Mouse (Mus musculus): ENCODE data around the gene Hif3a. TPM values are rescaled to one million over a fixed set of nuclear protein-coding genes. Genes with fewer than 3 reads are reported as not detected.

The Hif3a gene
- polyA plus RNA-seq, 1 experiment, result 1.7 TPM

DNA sequence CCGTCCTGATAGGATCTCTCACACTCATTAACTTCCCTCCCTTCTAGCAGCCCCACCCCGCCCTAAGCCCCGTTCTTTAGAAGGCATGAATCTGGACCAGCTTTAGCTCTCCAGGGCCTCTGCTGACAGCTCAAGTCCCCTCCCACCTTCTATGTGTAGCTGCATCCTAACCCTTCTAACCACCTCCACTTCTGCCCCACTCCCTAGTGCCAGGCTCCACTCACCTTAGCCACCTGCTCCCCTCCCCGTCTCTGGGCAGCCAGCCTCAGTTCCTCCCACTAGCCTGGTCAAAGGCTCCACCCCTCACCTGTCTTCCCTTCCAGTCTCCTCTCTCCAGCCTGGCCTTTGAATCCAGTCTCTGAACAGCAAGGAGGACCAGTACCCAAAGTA lies 36.7 kb downstream of the Hif3a start:
- no peak for TF ChIP-seq CTCF (IDR thresholded peaks at IDR 0.05; ENCODE audit: insufficient read depth, low read length)
- WGBS, result 42% methylated on average over 4 of the region's 4 CpGs
- no peak for DNase-seq
- peaks cover 16% of the 10 kb centered on the region for H3K4me1 ChIP-seq (ENCODE audit: control insufficient read depth, insufficient read depth, low read length)
- no peak overlapping the region for H3K4me3 ChIP-seq (replicated peaks; ENCODE audit: extremely low read depth, low read depth, low read length)

DNA sequence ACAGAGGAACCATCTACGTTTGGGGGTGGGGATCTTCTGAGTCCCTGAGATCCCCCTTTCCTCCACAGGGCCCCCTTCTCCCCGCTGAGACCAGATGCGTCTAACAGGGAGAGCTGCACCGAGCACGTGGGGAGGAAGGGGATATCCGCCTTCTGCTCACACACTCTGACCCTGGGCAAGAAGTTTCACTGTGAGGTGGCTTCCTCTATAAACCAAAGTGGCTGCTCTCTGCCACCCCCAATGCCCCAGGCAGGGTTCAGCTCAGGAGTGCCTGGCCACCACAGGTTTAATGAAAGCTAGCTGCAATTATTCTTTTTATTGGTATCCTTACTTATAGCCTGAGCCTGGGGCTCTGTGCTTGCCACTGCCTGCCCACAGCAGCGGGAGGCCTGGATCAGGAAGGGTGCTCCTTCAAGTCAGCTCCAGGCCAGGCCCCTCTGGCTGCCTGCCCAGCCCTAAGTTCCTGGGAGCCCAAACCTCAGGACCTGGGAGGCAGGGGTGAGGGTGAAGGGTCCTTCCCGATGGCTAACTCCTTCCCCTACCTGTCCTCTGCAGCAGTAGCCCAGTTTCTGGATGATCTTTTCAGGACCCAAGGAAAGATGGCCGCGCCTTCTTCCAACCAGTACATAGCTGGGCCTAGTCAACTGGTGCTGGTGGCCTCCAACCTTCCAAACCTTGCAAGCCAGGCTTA lies 37.3 kb downstream of the Hif3a start:
- 38% methylated on average over 10 of the region's 10 CpGs for WGBS
- Histone ChIP-seq H3K4me1 (ENCODE audit: control insufficient read depth, insufficient read depth, low read length) (peaks cover 16% of the 10 kb centered on the region), H3K4me3 (replicated peaks; ENCODE audit: extremely low read depth, low read depth, low read length) (no peak overlapping the region)
- DNase-seq, result peak; percentile 30
- no peak for TF ChIP-seq POLR2A (IDR thresholded peaks at IDR 0.05; ENCODE audit: borderline replicate concordance, extremely low read depth, low read depth, low read length)
- TF ChIP-seq CTCF (IDR thresholded peaks at IDR 0.05; ENCODE audit: insufficient read depth, low read length), result no peak

DNA sequence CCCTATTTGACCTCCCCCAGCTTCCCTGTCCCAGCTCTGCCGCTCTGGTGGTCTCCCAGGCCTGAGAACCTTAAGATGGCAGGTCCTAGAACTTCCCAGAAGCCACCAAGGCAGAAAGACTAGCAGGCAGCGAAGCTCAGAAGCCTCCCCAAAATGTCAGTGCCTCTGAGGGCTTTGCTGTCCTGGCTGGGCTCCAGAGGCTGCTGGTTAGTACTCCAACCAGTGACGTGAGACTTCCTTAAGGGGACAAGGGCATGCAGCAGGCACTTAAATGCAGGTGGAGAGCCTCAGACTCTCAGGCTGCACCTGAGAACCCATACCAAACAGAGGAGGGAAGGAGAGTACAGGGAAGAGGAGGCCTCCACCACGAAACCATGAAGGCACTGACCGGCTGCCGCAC lies 38.1 kb downstream of the Hif3a start:
- peak; percentile 43; the same call in 1 of the 2 replicates for TF ChIP-seq POLR2A (IDR thresholded peaks at IDR 0.05; ENCODE audit: borderline replicate concordance, extremely low read depth, low read depth, low read length)
- no peak for TF ChIP-seq CTCF (IDR thresholded peaks at IDR 0.05; ENCODE audit: insufficient read depth, low read length)
- peaks cover 16% of the 10 kb centered on the region for H3K4me1 ChIP-seq (ENCODE audit: control insufficient read depth, insufficient read depth, low read length)
- peak; percentile 54 for DNase-seq
- no peak overlapping the region for H3K4me3 ChIP-seq (replicated peaks; ENCODE audit: extremely low read depth, low read depth, low read length)
- 46% methylated on average over 6 of the region's 6 CpGs for WGBS

DNA sequence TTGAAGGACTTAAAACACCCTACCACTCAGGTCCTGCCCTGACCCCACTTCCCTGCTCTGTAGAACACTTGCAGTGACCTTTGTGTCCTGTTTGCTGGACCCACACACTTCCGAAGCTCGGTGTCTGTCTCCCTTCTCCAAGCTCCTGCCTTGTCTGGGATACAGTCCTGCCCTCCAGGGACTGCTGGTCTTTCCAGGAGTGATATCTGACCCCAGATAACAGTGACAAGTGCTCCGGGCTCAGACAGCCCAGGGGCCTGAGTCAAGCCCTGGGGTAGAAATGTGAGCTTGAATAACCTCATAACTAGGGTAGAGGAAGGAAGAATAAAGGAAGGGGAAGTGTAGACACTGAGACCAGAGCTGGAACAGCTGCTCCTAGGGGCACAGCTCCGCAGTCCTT lies 38.5 kb downstream of the Hif3a start:
- peaks cover 16% of the 10 kb centered on the region for H3K4me1 ChIP-seq (ENCODE audit: control insufficient read depth, insufficient read depth, low read length)
- TF ChIP-seq CTCF (IDR thresholded peaks at IDR 0.05; ENCODE audit: insufficient read depth, low read length), result no peak
- no peak for TF ChIP-seq POLR2A (IDR thresholded peaks at IDR 0.05; ENCODE audit: borderline replicate concordance, extremely low read depth, low read depth, low read length)
- WGBS, result 30% methylated on average over 4 of the region's 4 CpGs
- H3K4me3 ChIP-seq (replicated peaks; ENCODE audit: extremely low read depth, low read depth, low read length), result no peak overlapping the region
- DNase-seq, result no peak

DNA sequence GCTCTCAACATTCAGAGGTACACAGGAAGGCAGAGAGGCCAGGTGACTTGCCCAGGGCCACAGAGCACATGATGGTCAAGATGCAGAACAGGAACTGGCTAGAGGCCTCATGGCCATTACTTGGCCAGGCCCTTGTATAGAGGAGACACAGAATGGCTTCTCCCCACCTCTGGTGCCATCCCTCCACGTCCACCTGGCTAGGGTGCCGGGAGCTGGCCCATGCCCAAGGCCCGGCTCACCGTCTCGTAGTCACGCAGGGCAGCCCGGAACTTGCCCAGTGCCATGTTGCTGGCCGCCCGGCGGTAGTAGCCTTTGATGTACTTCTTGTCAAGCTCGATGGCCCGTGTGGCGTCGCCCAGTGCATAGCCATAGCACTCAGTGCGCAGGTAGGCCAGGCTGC lies 40.1 kb downstream of the Hif3a start:
- no peak for DNase-seq
- Histone ChIP-seq H3K4me1 (ENCODE audit: control insufficient read depth, insufficient read depth, low read length) (peaks cover 19% of the 10 kb centered on the region), H3K4me3 (replicated peaks; ENCODE audit: extremely low read depth, low read depth, low read length) (no peak overlapping the region)
- WGBS, result 96% methylated on average over 15 of the region's 15 CpGs
- no peak for TF ChIP-seq POLR2A (IDR thresholded peaks at IDR 0.05; ENCODE audit: borderline replicate concordance, extremely low read depth, low read depth, low read length)
- no peak for TF ChIP-seq CTCF (IDR thresholded peaks at IDR 0.05; ENCODE audit: insufficient read depth, low read length)

DNA sequence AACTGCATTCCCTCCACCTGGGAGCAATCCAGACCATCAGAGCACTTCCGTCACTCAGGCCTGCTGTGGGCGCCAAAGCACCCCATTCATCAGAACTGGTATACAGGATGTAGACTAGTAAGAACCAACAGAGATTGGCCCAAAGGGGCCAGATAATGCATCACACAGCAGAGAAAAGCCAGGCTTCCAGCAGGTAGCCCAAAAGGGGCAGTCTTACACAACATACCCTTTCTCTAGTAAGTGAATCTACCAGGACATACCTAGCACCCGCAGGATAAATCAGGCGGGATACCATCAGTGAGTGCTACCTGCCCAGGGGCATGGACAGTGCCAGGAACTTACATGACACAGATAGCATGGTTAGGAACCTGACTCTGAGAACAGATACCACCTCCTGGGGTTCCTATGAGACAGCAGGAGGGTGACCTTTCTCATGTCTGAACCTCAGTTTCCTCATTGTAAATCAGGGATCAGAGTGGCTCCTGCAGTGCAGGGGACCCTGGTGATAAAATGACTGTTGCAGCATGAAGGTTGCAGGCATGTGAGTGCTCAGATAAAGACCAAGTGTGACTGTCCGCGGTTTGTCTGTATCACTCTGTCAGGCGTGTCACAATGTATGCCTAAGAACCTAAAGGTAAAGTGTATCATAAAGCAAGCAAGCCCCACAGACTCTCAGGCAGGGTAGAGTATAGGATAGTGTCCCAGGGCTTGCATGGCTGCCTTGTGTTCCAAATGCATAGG lies 42.6 kb downstream of the Hif3a start:
- TF ChIP-seq POLR2A (IDR thresholded peaks at IDR 0.05; ENCODE audit: borderline replicate concordance, extremely low read depth, low read depth, low read length), result no peak
- TF ChIP-seq CTCF (IDR thresholded peaks at IDR 0.05; ENCODE audit: insufficient read depth, low read length), result no peak
- no peak for DNase-seq
- Histone ChIP-seq H3K4me1 (ENCODE audit: control insufficient read depth, insufficient read depth, low read length) (peaks cover 9% of the 10 kb centered on the region), H3K4me3 (replicated peaks; ENCODE audit: extremely low read depth, low read depth, low read length) (no peak overlapping the region)
- 77% methylated on average over 7 of the region's 7 CpGs for WGBS

DNA sequence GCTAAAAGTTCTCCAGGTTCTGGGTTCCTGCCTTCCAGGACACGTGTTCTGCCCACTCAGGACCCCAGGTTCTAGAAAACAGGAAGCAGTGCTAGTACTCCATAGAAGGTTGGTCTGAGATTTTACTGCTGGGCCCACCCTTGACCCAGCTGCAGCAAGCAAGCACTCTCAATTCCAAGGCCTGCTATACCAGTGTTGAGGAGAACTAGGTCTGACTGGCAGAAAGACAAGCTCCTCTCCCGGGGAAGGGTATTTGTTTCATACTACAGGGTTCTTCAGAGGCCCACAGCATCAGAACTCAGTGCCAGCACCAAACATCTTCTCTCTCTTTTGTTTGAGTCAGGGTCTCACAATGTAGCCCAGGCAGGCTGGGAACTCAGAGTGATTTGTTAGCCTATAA lies 44.3 kb downstream of the Hif3a start:
- H3K4me3 ChIP-seq (replicated peaks; ENCODE audit: extremely low read depth, low read depth, low read length), result no peak overlapping the region
- TF ChIP-seq CTCF (IDR thresholded peaks at IDR 0.05; ENCODE audit: insufficient read depth, low read length) (no peak), POLR2A (IDR thresholded peaks at IDR 0.05; ENCODE audit: borderline replicate concordance, extremely low read depth, low read depth, low read length) (no peak)
- WGBS, result 70% methylated on average over 2 of the region's 2 CpGs
- peaks cover 3% of the 10 kb centered on the region for H3K4me1 ChIP-seq (ENCODE audit: control insufficient read depth, insufficient read depth, low read length)
- DNase-seq, result no peak

DNA sequence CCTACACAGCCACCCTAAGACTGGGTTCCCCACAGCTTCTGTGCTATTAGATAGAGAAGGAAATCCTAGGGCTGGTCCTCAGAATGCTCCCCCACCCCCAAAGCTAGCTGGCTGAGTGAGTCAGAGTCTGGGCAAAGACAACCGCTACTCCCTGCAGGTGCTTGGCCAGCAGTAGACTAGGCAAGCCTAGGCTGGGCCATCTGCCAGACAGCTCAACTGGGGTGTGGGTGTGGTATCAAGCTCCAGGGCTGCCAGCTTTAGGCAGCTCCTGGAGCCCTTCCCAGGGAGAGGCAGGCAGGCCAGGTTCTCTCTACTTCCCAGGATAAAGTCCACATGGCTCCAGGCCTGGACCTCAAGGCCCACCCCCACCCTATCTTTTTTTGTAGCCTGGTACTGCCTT lies 45.2 kb downstream of the Hif3a start:
- peaks cover 3% of the 10 kb centered on the region for H3K4me1 ChIP-seq (ENCODE audit: control insufficient read depth, insufficient read depth, low read length)
- H3K4me3 ChIP-seq (replicated peaks; ENCODE audit: extremely low read depth, low read depth, low read length), result no peak overlapping the region
- TF ChIP-seq POLR2A (IDR thresholded peaks at IDR 0.05; ENCODE audit: borderline replicate concordance, extremely low read depth, low read depth, low read length) (no peak), CTCF (IDR thresholded peaks at IDR 0.05; ENCODE audit: insufficient read depth, low read length) (no peak)
- 33% methylated on average over 1 of the region's 1 CpGs for WGBS
- peak; percentile 77 for DNase-seq

DNA sequence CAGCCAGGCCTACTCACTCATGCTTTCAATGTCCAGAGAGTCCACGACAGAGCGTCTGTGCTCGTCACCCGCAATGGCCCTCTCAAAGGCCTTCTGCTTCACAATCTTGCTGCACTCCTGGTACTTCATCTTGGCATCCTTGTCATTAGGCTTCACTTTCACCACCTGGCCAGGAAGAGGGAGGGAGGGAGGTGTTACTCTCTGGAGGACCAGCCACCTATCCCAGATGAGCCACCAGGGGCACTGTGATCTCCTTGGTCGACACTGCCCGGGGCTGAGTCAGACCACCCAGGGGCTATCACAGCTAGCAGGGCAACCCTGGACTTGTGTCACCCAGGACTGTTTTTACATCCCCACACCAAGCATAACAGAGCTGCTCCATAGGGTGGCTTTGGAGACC lies 46.8 kb downstream of the Hif3a start:
- WGBS, result 86% methylated on average over 6 of the region's 6 CpGs
- no peak for DNase-seq
- TF ChIP-seq CTCF (IDR thresholded peaks at IDR 0.05; ENCODE audit: insufficient read depth, low read length) (no peak), POLR2A (IDR thresholded peaks at IDR 0.05; ENCODE audit: borderline replicate concordance, extremely low read depth, low read depth, low read length) (no peak)
- Histone ChIP-seq H3K4me1 (ENCODE audit: control insufficient read depth, insufficient read depth, low read length) (peaks cover 3% of the 10 kb centered on the region), H3K4me3 (replicated peaks; ENCODE audit: extremely low read depth, low read depth, low read length) (no peak overlapping the region)

Data from lung, adult 2 months (tissue).